Mouse (Mus musculus): ENCODE measurements around the gene Lsm12.

- no peak for TF ChIP-seq CTCF (IDR thresholded peaks at IDR 0.05; ENCODE audit: low read depth)
- no peak for TF ChIP-seq EP300 (IDR thresholded peaks at IDR 0.05; ENCODE audit: low read depth)
These were observed 68.9 kb downstream of the Lsm12 start for GRCm38 (mm10) chr11:102116241-102116640.

Measured in liver, embryonic 14.5 days (tissue).